Mouse (Mus musculus) cerebellum, adult 18-20 months (tissue): Measurements from ENCODE around the gene Fads2.
"Not testable (repeated sequence)": the region's sequence is repeated elsewhere in the genome, so short reads cannot be mapped to it uniquely, and the experiment has no call there.

ENCODE experiments used
- DNase-seq, 2 experiments: peaks; one replicate each; pipeline ENCODE4 v3.0.0; 2021

Gene Fads2

DNA sequence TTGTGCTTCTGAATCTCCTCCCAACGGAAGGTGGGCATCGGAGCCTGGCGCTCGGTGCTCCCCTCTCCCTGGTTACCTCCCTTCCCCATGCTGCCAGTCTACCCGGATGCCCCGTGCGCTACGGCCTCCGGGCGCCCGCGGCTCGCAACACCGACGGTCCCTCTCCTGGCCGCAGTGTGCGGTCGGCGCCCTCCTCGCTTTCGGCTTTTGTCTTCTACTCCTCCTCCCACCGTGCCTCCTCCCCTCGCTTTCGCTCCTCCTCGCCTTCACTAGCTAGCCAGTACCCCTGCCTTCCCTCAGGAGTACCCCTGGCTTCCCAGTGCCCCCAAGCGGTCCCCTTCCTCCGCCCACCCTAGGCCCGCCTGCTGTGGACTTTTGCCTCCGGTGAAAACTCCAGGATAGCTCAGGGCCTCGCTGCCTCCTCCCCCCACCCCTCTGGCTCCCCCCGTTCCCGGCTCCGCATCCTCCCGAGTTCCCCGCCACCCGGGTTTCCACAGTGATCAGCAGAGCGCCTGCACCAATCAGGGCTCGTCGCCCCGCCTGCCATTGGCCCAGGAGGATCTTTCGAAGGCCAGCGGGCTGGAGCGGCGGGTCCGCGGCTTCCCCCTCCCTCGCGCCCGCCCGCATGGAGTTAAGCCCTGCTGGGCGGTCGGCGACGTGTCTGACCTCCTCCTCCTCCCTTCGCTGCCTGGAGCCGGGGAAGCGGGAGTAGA, at the start of gene Fads2:
Gene Fads2 (minus strand): TSS at position 406 of the 713 bp plus-strand sequence.
- peak; percentile 51 to 61 for DNase-seq

DNA sequence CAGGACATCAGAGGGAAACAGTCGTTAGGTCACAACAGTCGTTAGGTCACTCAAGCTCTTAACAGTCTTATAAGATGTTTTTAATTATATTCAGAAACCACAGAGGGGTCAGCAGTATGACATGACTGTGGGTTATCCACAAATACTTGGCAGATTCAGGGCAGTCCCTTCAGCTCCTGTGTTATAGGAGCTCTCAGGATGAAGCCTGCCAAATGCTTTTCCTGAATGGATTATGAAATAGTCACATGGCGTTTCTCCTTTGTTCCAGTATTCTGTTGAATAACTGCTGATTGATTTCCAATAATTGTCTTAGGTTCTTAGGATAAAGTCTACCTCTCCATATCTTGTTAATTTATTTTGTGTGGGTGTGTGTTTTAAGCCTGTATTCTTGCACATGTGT, 47.6 kb upstream of the Fads2 start:
- DNase-seq: no peak

- no peak for DNase-seq
Observed at GRCm38 (mm10) chr19:10148555-10148954, 47.0 kb upstream of the Fads2 start.

- no peak for DNase-seq
Observed at GRCm38 (mm10) chr19:10144464-10144863, 42.9 kb upstream of the Fads2 start.

- DNase-seq: no peak
Observed at GRCm38 (mm10) chr19:10143667-10144066, 42.1 kb upstream of the Fads2 start.

DNA sequence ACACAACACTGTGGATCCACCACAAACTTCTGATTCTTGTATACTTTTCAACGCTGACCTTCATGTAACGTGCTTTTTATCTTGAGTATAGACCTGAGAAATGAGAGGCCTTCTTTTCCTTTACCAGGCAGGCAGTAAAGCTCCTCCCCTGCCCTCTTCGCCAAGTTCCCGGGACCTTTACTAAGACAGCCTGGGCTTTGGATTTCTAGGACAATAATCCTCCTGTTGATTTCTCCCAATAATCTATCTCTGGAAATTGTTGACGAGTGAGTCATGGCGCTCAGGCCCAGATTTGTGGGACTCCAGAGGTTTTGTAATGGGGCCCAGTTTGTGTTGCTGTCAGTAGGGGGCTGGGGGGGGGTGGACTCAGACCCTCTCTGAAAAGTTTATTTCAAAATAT, 38.2 kb upstream of the Fads2 start:
- DNase-seq: no peak

DNA sequence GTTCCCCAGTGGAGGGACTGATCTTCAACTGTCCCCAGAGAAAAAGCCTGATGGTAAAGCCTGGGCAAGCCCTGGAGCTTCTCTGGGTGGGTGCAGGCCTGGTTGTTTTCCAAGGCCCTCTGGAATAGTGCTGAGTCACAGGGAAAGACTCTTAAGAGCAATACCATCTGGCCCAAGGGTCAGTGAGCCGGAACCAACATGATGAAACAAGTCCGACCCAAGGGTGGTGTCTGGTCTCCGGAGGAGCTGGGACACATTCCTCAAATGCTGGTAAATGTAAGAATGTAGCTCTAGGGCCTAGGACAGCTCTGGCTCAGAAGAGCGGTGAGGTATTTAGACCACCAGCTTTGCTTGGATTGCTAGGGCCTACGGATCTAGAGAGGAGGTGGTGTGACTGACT, 35.9 kb upstream of the Fads2 start:
- DNase-seq: no peak

- peak in 1 of 2 experiments; percentile 5 for DNase-seq
Observed at GRCm38 (mm10) chr19:10134692-10135091, 33.1 kb upstream of the Fads2 start.

GRCm38 (mm10) chr19:10129547-10129946, 28.0 kb upstream of the Fads2 start:
- DNase-seq: not testable (repeated sequence)

DNA sequence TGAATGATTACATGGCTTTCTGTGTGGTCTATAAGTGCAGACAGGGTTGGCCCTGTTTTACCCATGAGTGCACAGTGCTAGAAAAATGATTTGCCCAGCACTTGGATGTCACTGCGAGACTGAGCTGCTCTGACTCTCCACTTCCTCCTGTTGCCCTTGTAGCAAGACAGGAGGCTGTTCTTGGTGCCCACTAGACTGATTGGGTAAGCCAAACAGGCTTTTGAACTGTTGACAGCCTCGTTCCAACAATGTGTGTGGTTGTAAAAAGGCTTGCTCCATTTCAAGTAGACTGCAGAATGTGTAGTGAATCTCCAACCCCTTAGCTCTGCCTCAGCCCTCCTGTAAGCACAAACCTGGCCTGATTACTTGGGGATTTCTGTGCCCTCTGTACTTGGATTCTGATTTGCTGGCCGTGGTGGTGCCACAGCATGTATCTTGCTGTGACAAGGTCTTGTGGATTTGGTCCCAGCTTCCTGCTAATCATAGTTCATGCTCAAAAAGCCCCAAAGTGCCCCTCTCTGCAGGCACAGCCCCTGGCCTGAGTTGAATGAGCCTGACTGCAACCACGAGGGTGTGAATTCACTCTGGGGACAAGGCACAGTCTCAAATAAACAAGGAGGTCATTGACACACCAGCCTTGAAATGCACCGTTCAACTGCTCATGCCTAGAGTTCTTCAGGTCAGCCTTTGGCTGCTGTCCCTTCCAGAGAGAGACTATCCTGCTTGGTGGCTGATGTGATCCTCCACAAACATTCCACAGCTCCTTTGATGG, 25.1 kb upstream of the Fads2 start:
- no peak for DNase-seq

DNA sequence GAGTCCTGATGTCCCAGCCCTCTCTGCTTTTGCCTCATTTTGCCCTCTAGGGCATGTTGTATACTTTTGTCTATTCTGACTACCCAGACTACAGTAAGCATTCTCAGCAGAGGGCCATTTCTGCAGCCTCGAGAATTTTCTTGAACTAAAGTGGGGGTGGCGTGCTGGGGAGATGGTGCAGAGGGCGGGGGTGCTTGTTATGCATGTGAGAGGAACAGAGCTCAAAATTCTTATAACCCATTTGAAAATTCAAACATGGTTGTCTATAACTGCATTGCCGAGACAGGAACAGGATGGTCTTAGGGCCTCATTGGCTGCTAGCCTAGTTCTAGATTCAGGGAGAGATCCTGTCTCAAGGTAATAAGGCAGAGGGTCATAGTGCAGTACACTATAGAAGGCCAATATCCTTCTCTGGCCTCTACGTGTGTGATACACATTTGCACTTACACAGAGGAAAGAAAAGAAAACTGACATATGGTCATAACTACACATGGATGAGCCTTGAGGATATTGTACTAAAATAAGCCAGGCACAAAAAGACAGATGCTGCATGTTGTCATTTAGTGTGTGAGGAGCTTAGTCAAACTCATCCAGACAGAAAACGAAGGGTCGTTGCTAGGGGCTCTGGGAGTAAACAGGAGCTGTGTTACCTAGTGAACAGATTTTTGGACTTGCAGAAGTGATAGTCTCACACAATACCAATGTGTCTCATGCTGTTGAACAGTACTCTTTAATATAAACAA, 22.5 kb upstream of the Fads2 start:
- no peak for DNase-seq

DNA sequence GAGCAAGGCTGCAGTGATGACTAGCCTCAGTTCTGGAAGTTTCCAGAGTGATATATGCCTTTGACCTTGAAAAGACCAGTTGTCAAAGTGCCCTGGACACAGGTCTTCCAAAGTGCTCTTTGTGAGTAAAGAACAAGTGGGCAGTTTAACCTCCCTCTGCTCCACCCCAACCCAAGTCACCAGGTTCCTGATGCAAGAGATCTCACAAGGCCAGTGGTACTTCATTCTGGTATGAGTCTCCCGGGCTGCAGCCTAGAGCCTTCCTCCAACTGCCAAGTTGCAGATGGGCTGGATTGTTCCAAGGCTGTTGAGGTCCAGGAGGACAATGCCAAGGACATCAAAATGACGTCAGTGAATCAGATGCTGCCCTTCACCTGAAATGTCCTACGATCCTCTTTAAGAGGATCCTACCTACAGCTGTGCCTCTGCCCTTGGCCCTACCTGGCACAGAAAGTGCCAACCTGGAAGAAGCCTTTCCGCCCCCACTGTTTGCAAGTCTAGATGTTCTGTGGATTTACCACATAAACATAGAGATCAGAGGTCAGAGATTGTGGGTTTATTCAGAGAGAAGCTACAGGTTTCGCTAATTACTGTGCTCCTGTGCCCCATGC, 20.6 kb upstream of the Fads2 start:
- no peak for DNase-seq

DNA sequence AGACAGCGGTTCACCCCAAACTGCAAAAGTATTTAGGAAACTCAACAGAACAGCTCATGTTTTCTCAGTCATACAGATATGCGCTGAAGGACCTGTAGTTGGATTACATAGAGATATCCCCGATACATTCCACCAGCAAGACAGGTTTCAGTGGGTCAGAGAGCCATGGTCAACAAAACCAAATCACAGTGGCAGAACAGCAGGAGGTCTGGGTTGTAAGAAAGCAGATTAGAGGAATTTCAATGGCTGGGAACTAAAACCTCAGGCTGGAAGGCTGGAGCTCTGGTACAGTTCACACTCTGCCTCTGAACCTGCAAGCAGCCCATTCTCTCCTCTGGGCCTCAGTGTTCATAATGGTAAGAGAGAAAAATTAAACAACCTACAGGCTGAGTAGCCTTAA, 15.1 kb upstream of the Fads2 start:
- no peak for DNase-seq

DNA sequence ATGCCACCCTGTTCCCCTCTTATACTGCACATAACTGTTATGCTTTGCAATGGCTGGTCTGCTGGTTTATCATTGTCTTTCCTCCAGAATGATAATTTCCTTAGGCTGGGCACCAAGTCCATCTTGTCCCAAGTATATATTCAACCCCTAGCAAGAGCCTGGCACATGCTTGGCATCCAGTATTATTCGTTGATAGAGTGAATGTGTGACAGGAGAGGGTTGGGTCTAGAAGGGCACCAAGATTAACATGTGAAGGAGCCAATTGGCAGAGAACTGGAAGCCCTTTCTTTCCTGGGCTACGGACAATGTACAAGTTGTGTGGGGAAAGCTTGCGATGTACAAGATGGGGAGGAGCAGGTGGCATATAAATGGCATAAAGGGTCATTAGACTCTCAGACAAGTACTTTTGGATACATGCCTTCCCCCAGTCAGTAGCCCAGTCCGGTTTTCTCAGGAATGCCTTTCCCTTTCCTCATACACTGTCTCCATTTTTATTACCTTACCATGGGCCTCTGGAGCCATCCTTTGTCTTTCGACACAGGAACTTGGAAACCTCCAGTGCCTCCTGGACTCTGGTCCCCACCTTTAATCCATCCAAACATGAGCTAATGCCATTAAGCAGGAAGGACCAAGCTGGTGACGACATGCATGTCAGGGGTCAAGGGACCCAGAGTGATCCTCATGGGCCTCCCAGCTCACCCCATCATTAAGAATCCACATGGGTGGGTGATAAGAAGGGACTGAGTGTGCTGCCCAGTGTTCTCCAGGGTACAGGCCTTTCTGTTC, 14.0 kb upstream of the Fads2 start:
- DNase-seq: no peak

GRCm38 (mm10) chr19:10112956-10113355, 11.4 kb upstream of the Fads2 start:
- DNase-seq: no peak

DNA sequence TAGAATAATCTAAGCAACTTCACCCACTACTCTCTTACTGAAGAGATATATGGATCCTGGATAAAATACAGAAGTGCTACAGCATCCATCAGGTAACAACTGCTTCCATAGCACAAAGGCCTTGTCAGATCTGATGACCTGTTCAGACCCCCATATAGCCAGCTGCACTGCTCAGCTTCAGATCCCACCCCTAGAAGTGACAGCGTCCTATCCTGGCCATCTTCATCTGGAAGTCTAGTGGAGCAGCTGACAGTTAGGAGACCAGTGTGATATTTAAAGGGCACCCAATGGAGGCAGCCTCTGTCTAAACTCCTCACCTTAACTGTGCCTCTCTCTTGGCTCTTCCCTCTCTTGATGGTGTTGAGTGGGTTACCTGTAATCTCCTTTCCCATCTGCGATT, 7.1 kb upstream of the Fads2 start:
- DNase-seq: no peak

- DNase-seq: no peak
Observed at GRCm38 (mm10) chr19:10108129-10108528, 6.6 kb upstream of the Fads2 start.

DNA sequence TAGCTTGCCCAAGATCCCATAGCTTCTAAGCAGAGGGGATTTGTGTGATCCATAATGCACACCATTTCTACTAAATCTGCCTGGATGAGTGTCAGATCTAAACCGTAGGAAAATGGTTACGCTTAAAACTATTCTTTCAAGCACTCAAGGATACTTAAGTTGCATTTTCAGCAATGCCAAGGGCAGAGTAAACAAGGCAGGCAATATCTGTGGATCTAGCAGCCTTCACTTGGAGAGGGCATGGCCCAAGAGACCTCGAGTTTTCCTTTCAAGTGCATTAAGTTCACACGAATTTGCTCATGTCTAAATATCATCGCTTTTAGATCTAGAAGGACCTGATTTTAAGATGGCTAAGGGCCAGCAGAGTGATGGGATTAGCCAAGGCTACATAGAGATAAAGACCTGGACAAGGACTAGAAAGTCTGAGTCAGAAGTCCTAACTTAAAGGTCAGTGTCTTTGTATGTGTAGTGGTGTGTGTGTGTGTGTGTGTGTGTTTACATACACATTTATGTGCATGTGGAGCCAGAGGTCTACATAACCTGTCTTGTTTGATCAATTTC, 5.6 kb upstream of the Fads2 start:
- DNase-seq: no peak

DNA sequence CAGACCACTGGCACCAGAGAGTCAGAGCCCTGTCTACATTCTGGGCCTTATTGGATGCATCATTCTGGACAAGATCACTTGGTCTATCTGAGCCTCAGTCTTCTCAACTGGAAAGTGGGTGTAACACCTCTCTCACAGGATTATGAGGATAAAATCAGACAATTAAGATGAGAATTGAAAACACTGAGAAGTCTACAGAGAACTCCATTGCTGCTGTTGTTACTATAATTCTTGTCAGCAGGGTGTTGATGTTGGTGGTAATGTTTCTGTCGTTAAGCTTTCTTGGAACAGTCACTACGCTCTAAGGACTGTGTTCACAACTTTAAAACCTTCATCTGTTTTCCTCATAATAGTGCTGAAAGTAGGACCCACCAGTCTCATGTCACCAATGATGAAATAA, 5.1 kb upstream of the Fads2 start:
- DNase-seq: no peak

DNA sequence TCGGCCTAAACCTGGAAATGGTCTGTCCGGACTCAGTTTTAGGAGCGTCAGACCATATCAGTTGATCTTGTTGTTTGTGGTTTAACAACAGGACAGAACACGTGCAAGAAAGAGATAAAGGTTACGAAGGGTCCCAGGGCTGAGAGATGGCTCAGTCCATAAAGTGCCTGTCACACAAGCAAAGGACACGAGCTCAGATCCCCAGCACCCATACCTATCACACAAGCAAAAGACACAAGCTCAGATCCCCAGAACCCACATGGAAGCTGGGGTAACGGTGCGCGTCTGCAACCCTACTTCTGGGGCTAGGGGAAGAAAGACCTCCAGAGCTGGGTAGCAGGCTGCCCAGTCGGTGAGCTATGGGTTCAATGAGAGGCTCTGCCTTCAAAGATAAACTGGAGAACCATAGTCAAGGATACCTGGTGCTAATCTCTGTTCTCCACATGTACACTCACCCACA, 3.5 kb upstream of the Fads2 start:
- DNase-seq: no peak

DNA sequence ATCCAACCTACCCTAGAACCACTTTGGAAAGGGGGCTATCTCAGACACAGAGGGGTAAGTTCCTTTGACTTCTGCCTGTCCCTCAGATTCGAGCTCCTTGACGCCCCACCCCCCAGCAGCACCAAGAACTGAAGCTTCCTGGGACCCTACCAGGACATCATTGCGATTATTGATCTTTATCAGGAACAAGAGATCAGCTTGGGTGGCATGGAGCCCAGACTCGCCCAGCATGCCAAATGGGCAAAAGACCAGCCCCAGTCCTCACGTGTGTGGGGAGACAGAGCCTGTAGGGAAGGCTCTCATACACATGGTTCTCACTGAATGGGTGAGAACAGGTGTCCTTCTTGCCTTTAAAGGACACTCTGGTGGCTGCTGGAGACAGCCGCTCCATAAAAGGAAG, 2.7 kb upstream of the Fads2 start:
- DNase-seq: no peak
